Mouse (Mus musculus): ENCODE data around the gene Gadd45b. TPM values are rescaled to one million over a fixed set of nuclear protein-coding genes. Genes with fewer than 3 reads are reported as not detected.

Gene Gadd45b
- total RNA-seq (2023) = 20.5 TPM

DNA sequence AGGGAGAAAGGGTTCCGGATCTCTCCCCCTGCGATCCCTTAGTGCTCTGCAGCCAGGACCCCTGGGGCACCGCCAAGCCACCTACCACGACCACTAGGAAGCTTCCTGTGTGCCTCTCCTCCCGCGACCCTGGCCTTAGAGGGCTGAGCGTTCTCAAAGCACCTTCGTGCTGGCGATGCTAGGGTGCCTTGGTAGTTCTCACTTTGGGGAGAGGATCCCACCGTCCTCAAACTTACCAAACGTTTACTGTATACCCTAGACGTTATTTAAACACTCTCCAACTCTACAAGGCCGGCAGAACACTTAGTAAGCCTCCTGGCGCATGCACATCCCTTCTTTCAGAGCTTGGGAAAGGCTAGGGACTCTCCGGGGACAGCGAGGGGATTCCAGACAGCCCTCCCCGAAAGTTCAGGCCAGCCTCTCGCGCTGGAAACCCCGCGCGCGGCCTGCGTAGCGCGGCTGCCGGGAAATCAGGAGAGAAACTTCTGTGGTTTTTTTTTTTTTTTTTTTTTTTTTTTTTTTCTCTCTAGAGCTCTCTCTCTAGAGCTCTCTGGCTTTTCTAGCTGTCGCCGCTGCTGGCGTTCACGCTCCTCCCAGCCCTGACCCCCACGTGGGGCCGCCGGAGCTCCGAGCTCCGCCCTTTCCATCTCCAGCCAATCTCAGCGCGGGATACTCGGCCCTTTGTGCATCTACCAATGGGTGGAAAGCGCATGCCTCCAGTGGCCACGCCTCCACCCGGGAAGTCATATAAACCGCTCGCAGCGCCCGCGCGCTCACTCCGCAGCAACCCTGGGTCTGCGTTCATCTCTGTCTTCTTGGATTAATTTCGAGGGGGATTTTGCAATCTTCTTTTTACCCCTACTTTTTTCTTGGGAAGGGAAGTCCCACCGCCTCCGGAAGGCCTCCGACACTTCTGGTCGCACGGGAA lies at the start of gene Gadd45b:
Gene Gadd45b (plus strand): TSS at position 775 of the 928 bp plus-strand sequence.

DNA sequence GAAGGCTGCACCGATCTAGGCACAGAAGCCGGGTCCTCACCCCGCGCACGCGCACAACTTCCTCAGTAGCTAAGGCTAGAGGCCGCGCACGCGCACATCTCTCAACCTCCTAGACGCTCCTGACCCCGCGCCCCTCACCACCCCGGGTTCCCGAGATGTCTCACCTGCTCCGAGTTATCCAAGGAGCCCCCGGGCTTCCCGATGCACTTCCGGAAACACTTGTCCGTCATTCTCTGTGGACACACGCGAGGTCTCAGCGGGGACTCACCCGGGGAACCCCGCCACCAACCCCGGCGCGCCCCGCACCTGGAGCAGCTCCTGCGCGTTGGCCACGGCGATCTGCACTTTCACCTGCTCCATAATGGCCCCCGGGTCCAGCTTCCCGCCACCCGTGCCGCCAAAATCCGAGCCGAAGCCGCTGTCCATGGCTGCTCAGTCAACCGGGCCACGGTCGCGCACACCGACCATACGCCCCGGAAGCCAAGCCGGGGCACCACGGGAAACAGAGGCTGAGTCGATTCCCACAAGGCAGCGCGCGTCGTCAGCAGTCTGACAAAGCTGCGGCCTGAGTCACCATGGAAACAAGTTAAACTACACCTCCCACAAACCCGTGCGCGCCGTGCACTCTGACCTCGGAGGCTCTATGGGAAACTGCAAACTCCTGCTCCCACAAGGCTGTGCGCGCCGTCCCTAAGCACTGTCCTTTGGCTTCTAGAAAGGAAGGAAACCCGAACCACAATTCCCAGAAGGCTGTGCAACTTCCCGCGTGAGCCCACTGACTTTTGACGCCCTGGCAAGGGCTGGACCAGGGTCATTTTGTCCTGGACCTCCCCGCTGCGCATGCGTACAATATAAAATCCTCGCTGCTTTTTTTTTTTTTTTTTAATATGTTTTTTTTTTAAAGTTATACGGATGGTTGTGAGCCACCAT lies 29.3 kb upstream of the Gadd45b start, which contains the start of gene Timm13:
Gene Timm13 (minus strand): TSS at position 652 of the 930 bp plus-strand sequence.

DNA sequence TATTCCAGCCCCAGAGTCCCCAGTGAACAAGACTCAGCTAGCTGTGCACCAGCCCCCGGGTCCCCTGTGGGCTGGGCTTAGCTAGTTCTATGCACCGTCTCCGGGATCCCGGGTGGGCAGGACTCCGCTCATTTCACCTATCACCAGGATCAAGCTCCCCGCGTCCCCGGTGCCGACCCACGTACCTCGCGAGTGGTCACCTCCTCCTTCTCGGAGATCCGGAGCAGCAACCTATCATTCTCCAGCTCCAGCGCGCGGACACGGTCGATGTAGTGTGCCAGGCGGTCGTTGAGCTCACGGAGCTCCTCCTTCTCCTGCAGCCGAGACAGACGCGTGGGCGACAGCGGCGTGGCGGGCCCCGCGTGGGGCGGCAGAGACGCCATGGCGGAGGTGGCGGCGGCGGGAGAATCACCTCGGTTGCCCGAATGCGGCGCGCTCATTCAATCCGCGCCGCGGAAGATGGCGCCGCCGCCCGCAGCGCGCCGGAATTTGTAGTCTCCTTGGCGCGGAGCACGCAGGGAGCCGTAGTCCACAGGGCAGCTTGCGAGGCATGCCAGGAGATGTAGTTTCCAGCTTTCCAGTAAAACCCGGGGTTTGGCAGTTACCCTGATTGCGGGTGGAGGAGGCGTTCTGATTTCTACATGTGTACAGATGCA lies 12.0 kb upstream of the Gadd45b start, which contains the start of gene Lmnb2:
Gene Lmnb2 (minus strand): TSS at position 467 of the 656 bp plus-strand sequence.

Other genes with a start within 250 kb of the Gadd45b start
- 110 TPM for gene Mob3a, start 228.1 kb upstream of the Gadd45b start, total RNA-seq (2023)
- 51.3 TPM for gene Izumo4, start 227.9 kb upstream of the Gadd45b start, total RNA-seq (2023)
- 107 TPM for gene Ap3d1, start 187.8 kb upstream of the Gadd45b start, total RNA-seq (2023)
- 86.9 TPM for gene Dot1l, start 174.9 kb upstream of the Gadd45b start, total RNA-seq (2023)
- 74.8 TPM for gene Sf3a2, start 131.9 kb upstream of the Gadd45b start, total RNA-seq (2023)
- 90.5 TPM for gene Plekhj1, start 131.4 kb upstream of the Gadd45b start, total RNA-seq (2023)
- gene Amh, start 124.8 kb upstream of the Gadd45b start, total RNA-seq (2023) = 0.79 TPM
- gene Jsrp1, start 116.6 kb upstream of the Gadd45b start, total RNA-seq (2023) = not detected
- 576 TPM for gene Oaz1, start 103.4 kb upstream of the Gadd45b start, total RNA-seq (2023)
- gene Lingo3, start 86.0 kb upstream of the Gadd45b start, total RNA-seq (2023) = not detected
- gene Lsm7, start 74.9 kb upstream of the Gadd45b start, total RNA-seq (2023) = 43.9 TPM
- 13.7 TPM for gene Sppl2b, start 74.8 kb upstream of the Gadd45b start, total RNA-seq (2023)
- not detected for gene Tmprss9, start 58.2 kb upstream of the Gadd45b start, total RNA-seq (2023)
- 55.9 TPM for gene Timm13, start 29.1 kb upstream of the Gadd45b start, total RNA-seq (2023)
- gene Lmnb2, start 11.8 kb upstream of the Gadd45b start, total RNA-seq (2023) = 8.5 TPM
- gene Gng7, start 84.9 kb downstream of the Gadd45b start, total RNA-seq (2023) = not detected
- gene Diras1, start 95.6 kb downstream of the Gadd45b start, total RNA-seq (2023) = not detected
- gene Slc39a3, start 107.4 kb downstream of the Gadd45b start, total RNA-seq (2023) = 14.2 TPM
- 50.4 TPM for gene Sgta, start 130.1 kb downstream of the Gadd45b start, total RNA-seq (2023)
- gene Thop1, start 140.0 kb downstream of the Gadd45b start, total RNA-seq (2023) = 8.4 TPM
- gene Creb3l3, start 168.8 kb downstream of the Gadd45b start, total RNA-seq (2023) = not detected
- 126 TPM for gene Map2k2, start 175.8 kb downstream of the Gadd45b start, total RNA-seq (2023)
- gene Zbtb7a, start 205.1 kb downstream of the Gadd45b start, total RNA-seq (2023) = 49.1 TPM
- 35.3 TPM for gene Pias4, start 237.8 kb downstream of the Gadd45b start, total RNA-seq (2023)
- 2,404 TPM for gene Eef2, start 246.6 kb downstream of the Gadd45b start, total RNA-seq (2023)

Measured in CD4-positive naive resting alpha-beta T cell, adult 76 days (primary cell).